Mouse (Mus musculus): Measurements from ENCODE around the gene Psmb7.

DNA sequence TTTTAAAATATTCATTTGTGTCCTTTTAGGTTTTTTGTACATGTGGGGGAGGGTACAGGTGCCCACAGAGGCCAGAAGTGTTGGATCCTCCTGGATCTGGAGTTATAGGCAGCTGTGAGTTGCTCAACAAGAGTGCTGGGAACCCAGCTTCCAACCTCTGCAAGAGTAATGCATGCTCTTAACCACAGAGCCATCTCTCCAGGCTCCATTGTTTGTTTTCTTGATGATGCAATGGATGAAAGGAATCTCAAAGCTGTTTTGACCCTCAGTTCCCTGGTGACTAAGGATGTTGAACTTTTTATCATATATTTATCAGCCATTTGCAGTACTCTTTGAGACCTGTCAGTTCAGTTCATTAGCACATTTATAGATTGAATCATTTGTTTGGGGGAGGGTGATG is 35.1 kb upstream of the Psmb7 start:
- no peak for TF ChIP-seq CTCF (IDR thresholded peaks at IDR 0.05; ENCODE audit: control insufficient read depth, insufficient read depth, insufficient replicate concordance, low read depth, low read length)
- no peak for TF ChIP-seq POLR2A (IDR thresholded peaks at IDR 0.05; ENCODE audit: control insufficient read depth, low read depth, low read length)
